Mouse (Mus musculus) CH12.LX (cell line): ENCODE results near the gene Atp8b3.

Experiments
- CHD1 ChIP-seq: IDR thresholded peaks from 2 replicates; pipeline ENCODE4 v1.6.1; 2012; ENCODE audit warnings: low read depth, low read length, improper control_type of control experiment, inconsistent platforms
- CHD2 ChIP-seq: IDR thresholded peaks from 2 replicates; pipeline ENCODE4 v1.6.1; 2011; ENCODE audit warnings: low read length, improper control_type of control experiment
- CTCF ChIP-seq, 2 experiments: IDR thresholded peaks in 1 of 2; conservative IDR thresholded peaks in 1 of 2; 2 replicates each; pipeline ENCODE4 v1.5.1; 2011 to 2012; ENCODE audit warnings: low read depth in 2 of 2, low read length in 2 of 2, improper control_type of control experiment in 1 of 2, inconsistent platforms in 1 of 2, mild to moderate bottlenecking in 1 of 2, moderate library complexity in 1 of 2
- EP300 ChIP-seq: IDR thresholded peaks from 2 replicates; pipeline ENCODE4 v1.6.1; 2011; ENCODE audit warnings: low read length, improper control_type of control experiment
- KAT2A ChIP-seq: IDR thresholded peaks from 2 replicates; pipeline ENCODE4 v1.6.1; 2012; ENCODE audit warnings: low read length, improper control_type of control experiment, inconsistent platforms; ENCODE audit not compliant: insufficient replicate concordance
- MAZ ChIP-seq: IDR thresholded peaks from 2 replicates; pipeline ENCODE4 v1.6.1; 2012; ENCODE audit warnings: low read depth, mild to moderate bottlenecking, inconsistent platforms, low read length, improper control_type of control experiment, moderate library complexity
- NELFE ChIP-seq: IDR thresholded peaks from 2 replicates; pipeline ENCODE4 v1.6.1; 2011; ENCODE audit warnings: low read depth, low read length, improper control_type of control experiment
- POLR2A ChIP-seq: IDR thresholded peaks from 2 replicates; pipeline ENCODE4 v1.6.1; 2011; ENCODE audit warnings: low read depth, mild to moderate bottlenecking, improper control_type of control experiment, low read length
- RAD21 ChIP-seq: IDR thresholded peaks from 2 replicates; pipeline ENCODE4 v1.6.1; 2011; ENCODE audit warnings: low read depth, mild to moderate bottlenecking, low read length, improper control_type of control experiment, moderate library complexity
- UBTF ChIP-seq: IDR thresholded peaks from 2 replicates; pipeline ENCODE4 v1.6.1; 2012; ENCODE audit warnings: low read depth, mild to moderate bottlenecking, inconsistent platforms, low read length, improper control_type of control experiment, moderate library complexity
- ZNF384 ChIP-seq: IDR thresholded peaks from 2 replicates; pipeline ENCODE4 v1.6.1; 2012; ENCODE audit warnings: low read depth, low read length, improper control_type of control experiment, inconsistent platforms

DNA sequence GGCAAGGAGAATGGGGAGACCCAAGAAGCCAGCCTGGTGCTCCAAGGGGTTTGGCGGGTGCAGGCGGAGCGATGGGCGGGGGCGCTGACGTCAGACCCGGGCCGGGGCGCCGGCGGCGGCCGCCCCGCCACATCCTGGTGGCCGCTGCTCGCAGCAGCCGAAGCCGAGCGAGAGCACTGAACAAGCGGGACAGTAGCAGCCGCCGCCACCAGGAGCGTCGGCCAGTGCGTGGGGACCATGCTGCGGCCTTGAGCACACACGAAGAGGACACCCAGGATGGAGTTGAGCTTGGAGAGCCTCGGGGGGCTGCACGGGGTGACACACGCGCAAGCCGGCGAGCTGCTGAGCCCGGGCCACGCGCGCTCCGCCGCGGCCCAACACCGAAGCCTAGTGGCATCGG, 44.2 kb downstream of the Atp8b3 start, which contains the start of gene Onecut3:
- TF ChIP-seq POLR2A = no peak
- no peak for TF ChIP-seq EP300
- no peak for TF ChIP-seq MAZ
- no peak for TF ChIP-seq CTCF (conservative IDR thresholded peaks at IDR 0.05 in 1 of 2, IDR thresholded peaks at IDR 0.05 in 1 of 2; ENCODE audit: low read depth in 2 of 2, low read length in 2 of 2)
- no peak for TF ChIP-seq UBTF
- no peak for TF ChIP-seq NELFE
- TF ChIP-seq RAD21 = no peak
- no peak for TF ChIP-seq ZNF384
- TF ChIP-seq CHD1 = no peak
- no peak for TF ChIP-seq CHD2
- no peak for TF ChIP-seq KAT2A
